ENCODE assay signal across 10 mouse cellular contexts in genomic region chr19:23507256-23507851, GRCm38 (mm10). TPM values are rescaled to one million over a fixed set of nuclear protein-coding genes. Genes with fewer than 3 reads are reported as not detected.
DNase-seq lines count a peak whose midpoint lies in the region; ATAC-seq and TF ChIP-seq lines count a peak whose summit lies in the region.
"Had no signal": no experiment of that assay in that cellular context is flagged by ENCODE, and none has a peak within 500 bp of the region (broad histone marks: within the 10 kb centered on the region; RNA-seq: fewer than 3 reads in every experiment).

No protein-coding gene starts in this region.

- DNase-seq in left cerebral cortex, postnatal 4 days: peak; percentile 8
- DNase-seq in left cerebral cortex, adult 2 months (ENCODE audit: extremely low spot score in 1 of 2, low spot score in 2 of 2): no peak
- no peak for DNase-seq in left cerebral cortex, adult 11 months (ENCODE audit: low spot score)
- DNase-seq in frontal cortex, postnatal 14 days (ENCODE audit: low spot score in 2 of 2): no peak
- no peak for DNase-seq in cerebellum, adult 9-11 months
- DNase-seq: spleen, adult 18-20 months had no signal

- no peak overlapping the region for H3K4me3 ChIP-seq in left cerebral cortex, adult 2 months
- no peak overlapping the region for H3K4me3 ChIP-seq in embryonic fibroblast, embryonic 13.5 days (ENCODE audit: insufficient read depth, low read length)
- H3K4me3 ChIP-seq in limb, embryonic 12.5 days (replicated peaks): no peak overlapping the region
- no peak overlapping the region for H3K4me3 ChIP-seq in stomach, embryonic 14.5 days (ENCODE audit: low read depth, low read length)

- ATAC-seq in limb, embryonic 12.5 days (ENCODE audit: insufficient number of reproducible peaks, insufficient read depth, low FRiP score, low TSS enrichment, low read depth): no peak
- no peak for ATAC-seq in stomach, embryonic 14.5 days (ENCODE audit: insufficient number of reproducible peaks, insufficient read depth, low FRiP score, low read depth)

- WGBS in limb, embryonic 12.5 days: 10% methylated on average over 14 of the region's 14 CpGs
- 19% methylated on average over 14 of the region's 14 CpGs for WGBS in stomach, embryonic 14.5 days

- TF ChIP-seq POLR2A in embryonic fibroblast, embryonic 13.5 days (IDR thresholded peaks at IDR 0.05; ENCODE audit: low read depth, low read length): no peak

- H3K4me2 ChIP-seq in limb, embryonic 12.5 days: peak overlapping the region; percentile 45
- peak overlapping the region; percentile 18; the same call in 1 of the 2 replicates for H3K4me2 ChIP-seq in stomach, embryonic 14.5 days (replicated peaks; ENCODE audit: low read depth, low read length)

- no peaks in the 10 kb centered on the region for H3K27me3 ChIP-seq in limb, embryonic 12.5 days
- H3K27me3 ChIP-seq in stomach, embryonic 14.5 days (ENCODE audit: control insufficient read depth, insufficient read depth, low read length): no peaks in the 10 kb centered on the region

- H3K36me3 ChIP-seq in limb, embryonic 12.5 days: no peaks in the 10 kb centered on the region
- H3K36me3 ChIP-seq in stomach, embryonic 14.5 days (ENCODE audit: control insufficient read depth, insufficient read depth, low read length): no peaks in the 10 kb centered on the region

- H3K9me3 ChIP-seq in limb, embryonic 12.5 days: no peaks in the 10 kb centered on the region
- no peaks in the 10 kb centered on the region for H3K9me3 ChIP-seq in stomach, embryonic 14.5 days (ENCODE audit: control insufficient read depth, low read depth, low read length)

- no peak for TF ChIP-seq CTCF in left cerebral cortex, adult 2 months (IDR thresholded peaks at IDR 0.05)
- no peak for TF ChIP-seq CTCF in embryonic fibroblast, embryonic 13.5 days (IDR thresholded peaks at IDR 0.05; ENCODE audit: borderline replicate concordance, insufficient read depth, low read length)

- H3K4me1 ChIP-seq in embryonic fibroblast, embryonic 13.5 days (ENCODE audit: control insufficient read depth, insufficient read depth, low read length): 0 out of 2 replicates have a peak, but pooled peaks cover 5% of the 10 kb centered on the region
- H3K4me1 ChIP-seq in limb, embryonic 12.5 days (replicated peaks): peaks cover 9% of the 10 kb centered on the region
- H3K4me1 ChIP-seq in stomach, embryonic 14.5 days (ENCODE audit: control insufficient read depth, insufficient read depth, low read length): no peaks in the 10 kb centered on the region

- no peak overlapping the region; the same call in 1 of the 2 replicates for H3K9ac ChIP-seq in limb, embryonic 12.5 days (replicated peaks)
- H3K9ac ChIP-seq in stomach, embryonic 14.5 days (replicated peaks; ENCODE audit: low read depth, low read length): no peak overlapping the region

- no peak overlapping the region for H3K27ac ChIP-seq in left cerebral cortex, adult 2 months
- peak overlapping the region; percentile 3; the same call in 1 of the 2 replicates for H3K27ac ChIP-seq in embryonic fibroblast, embryonic 13.5 days (ENCODE audit: insufficient read depth, low read length)
- 0 out of 2 replicates have a peak overlapping the region, but pooled peaks have one; percentile 1 for H3K27ac ChIP-seq in limb, embryonic 12.5 days
- no peak overlapping the region for H3K27ac ChIP-seq in stomach, embryonic 14.5 days (ENCODE audit: low read length)

- intact Hi-C loops in left cerebral cortex, postnatal 4 days (cut with DNase I): no loop called here
- intact Hi-C loops in left cerebral cortex, adult 2 months (cut with DNase I): no loop called here

RNA-seq across cellular contexts. Expression of gene Mamdc2, which starts 59.1 kb away (rescaled TPM):
- 1 to 10 TPM; 2.1 to 2.4 TPM for total RNA-seq in left cerebral cortex, postnatal 4 days (2021)
- 1 to 10 TPM; 1.2 to 1.4 TPM for total RNA-seq in left cerebral cortex, adult 2 months (2021)
- polyA plus RNA-seq in embryonic fibroblast, embryonic 13.5 days (2011; ENCODE audit: insufficient read length, low read depth, missing spikeins): 19.3 and 21.7 TPM in 2 replicates
- polyA plus RNA-seq in limb, embryonic 12.5 days (2016; fragmentation: Nextera tagmentation; extraction: Ambion mirVana): 0.65 and 1.2 TPM in 2 replicates
- 5.0 and 5.3 TPM in 2 replicates for polyA plus RNA-seq in stomach, embryonic 14.5 days (2014; fragmentation: Nextera tagmentation; extraction: Ambion mirVana)
- total RNA-seq: MEL had no signal

Comparison
In these comparisons a context has a peak if more than half of its experiments do, and no peak if none do; other contexts are left out.
1. H3K27ac ChIP-seq: peak in embryonic fibroblast, embryonic 13.5 days (single experiment) and limb, embryonic 12.5 days (single experiment); none in left cerebral cortex, adult 2 months (single experiment) and stomach, embryonic 14.5 days (single experiment).